Mouse (Mus musculus): ENCODE data around the gene Wnk1. TPM values are rescaled to one million over a fixed set of nuclear protein-coding genes. Genes with fewer than 3 reads are reported as not detected.

Wnk1 gene
- polyA plus RNA-seq, 1 experiment from 2014 or later: 532 TPM

- no peaks in the 10 kb centered on the region for H3K36me3 ChIP-seq (ENCODE audit: inconsistent target)
- 97% methylated on average over 5 of the region's 5 CpGs for WGBS (ENCODE audit: missing documents)
- no peak overlapping the region for H3K4me3 ChIP-seq (ENCODE audit: inconsistent target)
- H3K27ac ChIP-seq: no peak overlapping the region
- H3K79me2 ChIP-seq (ENCODE audit: inconsistent target): no peaks in the 10 kb centered on the region
Measured at GRCm38 (mm10) chr6:120062934-120063333, 24.5 kb upstream of the Wnk1 start.

- 0% methylated on average over 1 of the region's 2 CpGs for WGBS (ENCODE audit: missing documents)
- Histone ChIP-seq H3K36me3 (ENCODE audit: inconsistent target) (no peaks in the 10 kb centered on the region), H3K79me2 (ENCODE audit: inconsistent target) (no peaks in the 10 kb centered on the region), H3K4me3 (ENCODE audit: inconsistent target) (no peak overlapping the region), H3K27ac (no peak overlapping the region)
Measured at GRCm38 (mm10) chr6:120055666-120056540, 17.4 kb upstream of the Wnk1 start.

GRCm38 (mm10) chr6:120054412-120054811 is 15.9 kb upstream of the Wnk1 start:
- no peaks in the 10 kb centered on the region for H3K79me2 ChIP-seq (ENCODE audit: inconsistent target)
- no peak overlapping the region for H3K4me3 ChIP-seq (ENCODE audit: inconsistent target)
- no peaks in the 10 kb centered on the region for H3K36me3 ChIP-seq (ENCODE audit: inconsistent target)
- no peak overlapping the region for H3K27ac ChIP-seq
- 97% methylated on average over 6 of the region's 6 CpGs for WGBS (ENCODE audit: missing documents)

GRCm38 (mm10) chr6:120047705-120048292 is 9.3 kb upstream of the Wnk1 start:
- Histone ChIP-seq H3K79me2 (ENCODE audit: inconsistent target) (no peaks in the 10 kb centered on the region), H3K36me3 (ENCODE audit: inconsistent target) (no peaks in the 10 kb centered on the region), H3K4me3 (ENCODE audit: inconsistent target) (no peak overlapping the region), H3K27ac (no peak overlapping the region)
- 80% methylated on average over 6 of the region's 7 CpGs for WGBS (ENCODE audit: missing documents)

GRCm38 (mm10) chr6:120045406-120045805 is 6.9 kb upstream of the Wnk1 start:
- Histone ChIP-seq H3K4me3 (ENCODE audit: inconsistent target) (no peak overlapping the region), H3K79me2 (ENCODE audit: inconsistent target) (no peaks in the 10 kb centered on the region), H3K27ac (no peak overlapping the region), H3K36me3 (ENCODE audit: inconsistent target) (no peaks in the 10 kb centered on the region)
- WGBS (ENCODE audit: missing documents): 96% methylated on average over 4 of the region's 4 CpGs

- no peak overlapping the region for H3K4me3 ChIP-seq (ENCODE audit: inconsistent target)
- H3K27ac ChIP-seq: no peak overlapping the region
Measured at GRCm38 (mm10) chr6:120042632-120043220, 4.3 kb upstream of the Wnk1 start.

GRCm38 (mm10) chr6:120040557-120040857 is 2.0 kb upstream of the Wnk1 start:
- H3K36me3 ChIP-seq (ENCODE audit: inconsistent target): no peaks in the 10 kb centered on the region
- H3K4me3 ChIP-seq (ENCODE audit: inconsistent target): peak overlapping the region; percentile 63; the same call in 1 of the 2 replicates
- peak overlapping the region; percentile 88; the same call in 1 of the 2 replicates for H3K27ac ChIP-seq
- 99% methylated on average over 4 of the region's 4 CpGs for WGBS (ENCODE audit: missing documents)
- peaks cover 21% of the 10 kb centered on the region for H3K79me2 ChIP-seq (ENCODE audit: inconsistent target)

More at GRCm38 (mm10) chr6:120042632-120043220, 4.3 kb upstream of the Wnk1 start:
- Histone ChIP-seq H3K36me3 (ENCODE audit: inconsistent target) (no peaks in the 10 kb centered on the region), H3K79me2 (ENCODE audit: inconsistent target) (no peaks in the 10 kb centered on the region)
- WGBS (ENCODE audit: missing documents): 0% methylated on average over 1 of the region's 1 CpGs

GRCm38 (mm10) chr6:120039668-120040556 is 1.4 kb upstream of the Wnk1 start:
- WGBS (ENCODE audit: missing documents): under 1% methylated on average over 24 of the region's 24 CpGs
- Histone ChIP-seq H3K36me3 (ENCODE audit: inconsistent target) (no peaks in the 10 kb centered on the region), H3K4me3 (ENCODE audit: inconsistent target) (peak overlapping the region; percentile 63), H3K27ac (peak overlapping the region; percentile 88), H3K79me2 (ENCODE audit: inconsistent target) (peaks cover 27% of the 10 kb centered on the region)

GRCm38 (mm10) chr6:120039256-120039563 is 738 bp upstream of the Wnk1 start:
- peak overlapping the region; percentile 88 for H3K27ac ChIP-seq
- WGBS (ENCODE audit: missing documents): 0% methylated on average over 9 of the region's 9 CpGs
- H3K36me3 ChIP-seq (ENCODE audit: inconsistent target): no peaks in the 10 kb centered on the region
- peaks cover 34% of the 10 kb centered on the region for H3K79me2 ChIP-seq (ENCODE audit: inconsistent target)
- peak overlapping the region; percentile 63 for H3K4me3 ChIP-seq (ENCODE audit: inconsistent target)

GRCm38 (mm10) chr6:120037636-120038365 is 671 bp downstream of the Wnk1 start:
- 1% methylated on average over 63 of the region's 85 CpGs for WGBS (ENCODE audit: missing documents)

GRCm38 (mm10) chr6:120037004-120037635 is 1.4 kb downstream of the Wnk1 start:
- Histone ChIP-seq H3K27ac (peak overlapping the region; percentile 60), H3K4me3 (ENCODE audit: inconsistent target) (peak overlapping the region; percentile 79), H3K79me2 (ENCODE audit: inconsistent target) (peaks cover 55% of the 10 kb centered on the region), H3K36me3 (ENCODE audit: inconsistent target) (no peaks in the 10 kb centered on the region)
- under 1% methylated on average over 43 of the region's 51 CpGs for WGBS (ENCODE audit: missing documents)

More at GRCm38 (mm10) chr6:120037636-120038365, 671 bp downstream of the Wnk1 start:
- Histone ChIP-seq H3K36me3 (ENCODE audit: inconsistent target) (no peaks in the 10 kb centered on the region), H3K79me2 (ENCODE audit: inconsistent target) (peaks cover 48% of the 10 kb centered on the region), H3K4me3 (ENCODE audit: inconsistent target) (peak overlapping the region; percentile 79), H3K27ac (peak overlapping the region; percentile 60)

GRCm38 (mm10) chr6:120024577-120024976 is 13.9 kb downstream of the Wnk1 start:
- no peak overlapping the region for H3K27ac ChIP-seq
- H3K79me2 ChIP-seq (ENCODE audit: inconsistent target): peaks cover 100% of the 10 kb centered on the region
- no peak overlapping the region for H3K4me3 ChIP-seq (ENCODE audit: inconsistent target)
- H3K36me3 ChIP-seq (ENCODE audit: inconsistent target): peaks cover 14% of the 10 kb centered on the region; the same call in 1 of the 2 replicates

- H3K36me3 ChIP-seq (ENCODE audit: inconsistent target): peaks cover 14% of the 10 kb centered on the region; the same call in 1 of the 2 replicates
- peak overlapping the region; percentile 13; the same call in 1 of the 2 replicates for H3K27ac ChIP-seq
- 45% methylated on average over 1 of the region's 1 CpGs for WGBS (ENCODE audit: missing documents)
- H3K4me3 ChIP-seq (ENCODE audit: inconsistent target): no peak overlapping the region
- H3K79me2 ChIP-seq (ENCODE audit: inconsistent target): peaks cover 100% of the 10 kb centered on the region
Measured at GRCm38 (mm10) chr6:120023746-120024145, 14.7 kb downstream of the Wnk1 start.

Data from macrophage (primary cell).